Mouse (Mus musculus) midbrain, embryonic 14.5 days (tissue): ENCODE data around the gene Zfand6. TPM values are rescaled to one million over a fixed set of nuclear protein-coding genes. Genes with fewer than 3 reads are reported as not detected.

Experiments used
- ATAC-seq: fragments of 200-750 bp; cut with Nextera tagmentation; 2 replicates; pipeline ENCODE4 v1.8.0; 2017; ENCODE audit warnings: moderate number of reproducible peaks, moderate library complexity; ENCODE audit not compliant: low FRiP score, low TSS enrichment
- DNase-seq: peaks from one replicate; pipeline ENCODE4 v3.0.0-alpha.2; 2015
- H3K27ac ChIP-seq: fragments of 300-500 bp; sonication (generic); replicated peaks from 2 replicates; pipeline ENCODE4 v1.5.1; 2014; ENCODE audit warnings: mild to moderate bottlenecking, low read depth, low read length, moderate library complexity
- H3K27me3 ChIP-seq: fragments of 300-500 bp; sonication (generic); 2 replicates; pipeline ENCODE4 v1.6.1; 2014; ENCODE audit warnings: low read length, control low read depth, mixed read lengths; ENCODE audit not compliant: control insufficient read depth, insufficient read depth
- H3K36me3 ChIP-seq: fragments of 300-500 bp; sonication (generic); 2 replicates; pipeline ENCODE4 v1.6.1; 2014; ENCODE audit warnings: low read length, control low read depth; ENCODE audit not compliant: control insufficient read depth, insufficient read depth
- H3K4me1 ChIP-seq: fragments of 300-500 bp; sonication (generic); 2 replicates; pipeline ENCODE4 v1.6.1; 2014; ENCODE audit warnings: mild to moderate bottlenecking, antibody characterized with exemption, low read length, control low read depth; ENCODE audit not compliant: control insufficient read depth, insufficient read depth
- H3K4me2 ChIP-seq: fragments of 300-500 bp; sonication (generic); 2 replicates; pipeline ENCODE4 v1.6.1; 2014; ENCODE audit warnings: mild to moderate bottlenecking, low read length, moderate library complexity
- H3K4me3 ChIP-seq: fragments of 300-500 bp; sonication (generic); replicated peaks from 2 replicates; pipeline ENCODE4 v1.5.1; 2014; ENCODE audit warnings: low read depth, low read length
- H3K9ac ChIP-seq: fragments of 300-500 bp; sonication (generic); replicated peaks from 2 replicates; pipeline ENCODE4 v1.6.1; 2014; ENCODE audit warnings: mild to moderate bottlenecking, low read length, moderate library complexity
- H3K9me3 ChIP-seq: fragments of 300-500 bp; sonication (generic); 2 replicates; pipeline ENCODE4 v1.6.1; 2016; ENCODE audit warnings: low read length, control low read depth, mixed read lengths; ENCODE audit not compliant: control insufficient read depth
- WGBS: fragments of 180-500 bp; shearing (Covaris S2); extraction: QIAGEN DNeasy Blood & Tissue Kit; methylation state at CpG from one replicate; pipeline ENCODE4 v1.1.7; 2014; 5-methylcytosine and 5-hydroxymethylcytosine counted together
- polyA plus RNA-seq: library from polyadenylated mRNA; unstranded; fragments of >200 nt; fragmentation: Nextera tagmentation; extraction: Ambion mirVana; gene quantifications from 2 replicates; pipeline ENCODE4 v1.2.1, GENCODE M21; 2014

The Zfand6 gene
- polyA plus RNA-seq, 1 experiment from 2014 or later = 206 TPM

DNA sequence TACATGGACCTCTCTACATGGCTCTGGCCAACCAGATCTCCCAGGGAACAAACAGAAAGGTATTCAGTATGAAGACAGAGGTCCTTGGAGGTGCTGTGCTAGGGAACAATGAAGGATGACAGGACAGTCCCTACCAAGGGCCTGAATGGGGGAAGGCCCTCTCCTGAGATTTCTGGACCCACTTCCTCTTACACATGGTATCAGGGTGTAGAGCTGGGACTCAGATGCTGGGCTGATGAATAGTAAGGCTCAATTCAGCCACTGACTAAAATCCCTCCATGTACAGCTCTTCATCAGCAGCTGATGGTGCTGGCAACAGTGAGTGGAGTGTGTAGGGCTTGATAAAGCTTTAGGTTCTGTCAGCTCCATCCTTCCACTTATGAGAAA is 94.8 kb downstream of the Zfand6 start:
- Histone ChIP-seq H3K27me3 (no peaks in the 10 kb centered on the region), H3K9me3 (no peaks in the 10 kb centered on the region), H3K4me3 (no peak overlapping the region), H3K4me2 (no peak overlapping the region), H3K9ac (no peak overlapping the region), H3K4me1 (no peaks in the 10 kb centered on the region), H3K27ac (no peak overlapping the region), H3K36me3 (no peaks in the 10 kb centered on the region)
- no peak for ATAC-seq
- DNase-seq = no peak

- H3K27ac ChIP-seq = no peak overlapping the region
- 47% methylated on average over 8 of the region's 8 CpGs for WGBS
- no peak overlapping the region for H3K4me3 ChIP-seq
- no peaks in the 10 kb centered on the region for H3K27me3 ChIP-seq
- no peak overlapping the region for H3K9ac ChIP-seq
- no peaks in the 10 kb centered on the region for H3K36me3 ChIP-seq
- peak; percentile 86 for DNase-seq
- peak; percentile 73 for ATAC-seq
- H3K4me1 ChIP-seq = no peaks in the 10 kb centered on the region
- H3K4me2 ChIP-seq = no peak overlapping the region
- H3K9me3 ChIP-seq = no peaks in the 10 kb centered on the region
These were observed 95.5 kb downstream of the Zfand6 start for GRCm38 (mm10) chr7:84594087-84594916.

DNA sequence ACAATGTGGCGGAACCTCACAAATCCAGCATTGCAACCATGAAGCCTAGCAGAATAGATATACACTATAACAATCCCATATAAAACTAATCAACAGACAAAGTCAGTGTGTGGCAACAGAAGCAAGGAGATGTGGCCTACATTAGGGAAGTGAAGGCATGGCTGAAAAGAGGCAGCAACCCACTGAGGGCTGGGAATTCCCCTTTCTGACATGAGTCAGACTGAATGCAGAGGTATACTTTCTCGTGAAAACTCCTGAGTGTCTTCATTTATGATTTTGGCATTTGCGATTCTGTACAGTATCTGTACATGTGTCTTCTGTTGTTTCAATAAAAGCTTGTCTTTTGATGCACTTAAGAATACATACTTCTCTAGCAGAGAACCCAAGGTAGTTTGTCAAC is 98.4 kb downstream of the Zfand6 start:
- Histone ChIP-seq H3K9me3 (no peaks in the 10 kb centered on the region), H3K4me3 (no peak overlapping the region), H3K4me2 (no peak overlapping the region), H3K4me1 (no peaks in the 10 kb centered on the region), H3K27ac (no peak overlapping the region), H3K9ac (no peak overlapping the region), H3K27me3 (no peaks in the 10 kb centered on the region), H3K36me3 (no peaks in the 10 kb centered on the region)
- no peak for DNase-seq
- 91% methylated on average over 3 of the region's 3 CpGs for WGBS
- no peak for ATAC-seq

- ATAC-seq (no peak), DNase-seq (no peak)
- WGBS = 84% methylated on average over 2 of the region's 2 CpGs
- no peaks in the 10 kb centered on the region for H3K9me3 ChIP-seq
- no peak overlapping the region for H3K9ac ChIP-seq
- no peak overlapping the region for H3K27ac ChIP-seq
- no peaks in the 10 kb centered on the region for H3K36me3 ChIP-seq
- no peaks in the 10 kb centered on the region for H3K27me3 ChIP-seq
- H3K4me2 ChIP-seq = no peak overlapping the region
- H3K4me1 ChIP-seq = no peaks in the 10 kb centered on the region
- no peak overlapping the region for H3K4me3 ChIP-seq
These were observed 99.1 kb downstream of the Zfand6 start for GRCm38 (mm10) chr7:84590622-84591021.

- Histone ChIP-seq H3K9me3 (no peaks in the 10 kb centered on the region), H3K9ac (no peak overlapping the region), H3K27ac (no peak overlapping the region), H3K4me3 (no peak overlapping the region), H3K4me2 (no peak overlapping the region), H3K27me3 (no peaks in the 10 kb centered on the region), H3K36me3 (no peaks in the 10 kb centered on the region), H3K4me1 (no peaks in the 10 kb centered on the region)
- ATAC-seq = no peak
- DNase-seq = no peak
- 88% methylated on average over 5 of the region's 5 CpGs for WGBS
These were observed 102.5 kb downstream of the Zfand6 start for GRCm38 (mm10) chr7:84587101-84587783.

- ATAC-seq (peak; percentile 59), DNase-seq (peak; percentile 20)
These were observed 103.2 kb downstream of the Zfand6 start for GRCm38 (mm10) chr7:84586360-84587100.

GRCm38 (mm10) chr7:84585086-84585485 is 104.7 kb downstream of the Zfand6 start:
- ATAC-seq (no peak), DNase-seq (no peak)
- no peak overlapping the region for H3K4me3 ChIP-seq
- no peak overlapping the region for H3K9ac ChIP-seq
- H3K9me3 ChIP-seq = no peaks in the 10 kb centered on the region
- H3K27ac ChIP-seq = no peak overlapping the region
- 93% methylated on average over 4 of the region's 4 CpGs for WGBS
- no peaks in the 10 kb centered on the region for H3K36me3 ChIP-seq
- no peak overlapping the region for H3K4me2 ChIP-seq
- no peaks in the 10 kb centered on the region for H3K27me3 ChIP-seq
- H3K4me1 ChIP-seq = no peaks in the 10 kb centered on the region

More at GRCm38 (mm10) chr7:84586360-84587100, 103.2 kb downstream of the Zfand6 start:
- no peaks in the 10 kb centered on the region for H3K27me3 ChIP-seq
- 26% methylated on average over 3 of the region's 3 CpGs for WGBS
- no peaks in the 10 kb centered on the region for H3K4me1 ChIP-seq
- no peaks in the 10 kb centered on the region for H3K36me3 ChIP-seq
- no peak overlapping the region for H3K9ac ChIP-seq
- no peak overlapping the region for H3K4me2 ChIP-seq
- H3K4me3 ChIP-seq = no peak overlapping the region
- H3K27ac ChIP-seq = no peak overlapping the region
- H3K9me3 ChIP-seq = no peaks in the 10 kb centered on the region

GRCm38 (mm10) chr7:84579769-84580168 is 110.0 kb downstream of the Zfand6 start:
- 95% methylated on average over 1 of the region's 1 CpGs for WGBS

More at GRCm38 (mm10) chr7:84579769-84580168, 110.0 kb downstream of the Zfand6 start:
- no peak overlapping the region for H3K4me3 ChIP-seq
- H3K27me3 ChIP-seq = no peaks in the 10 kb centered on the region
- no peak overlapping the region for H3K9ac ChIP-seq
- H3K9me3 ChIP-seq = no peaks in the 10 kb centered on the region
- H3K36me3 ChIP-seq = no peaks in the 10 kb centered on the region
- ATAC-seq (no peak), DNase-seq (no peak)
- no peaks in the 10 kb centered on the region for H3K4me1 ChIP-seq
- H3K4me2 ChIP-seq = no peak overlapping the region
- no peak overlapping the region for H3K27ac ChIP-seq
